Mouse (Mus musculus) heart, postnatal 0 days (tissue): Measurements from ENCODE around the gene 2410131K14Rik.

Experiments used
- CTCF ChIP-seq: IDR thresholded peaks from 2 replicates; pipeline ENCODE4 v1.5.1; 2016; ENCODE audit warnings: antibody characterized with exemption, control low read depth, low read depth
- EP300 ChIP-seq: IDR thresholded peaks from 2 replicates; pipeline ENCODE4 v1.6.1; 2016; ENCODE audit warnings: antibody characterized with exemption, low read depth

- TF ChIP-seq CTCF (no peak), EP300 (no peak)
Observed at GRCm38 (mm10) chr5:118291453-118291852, 46.4 kb downstream of the 2410131K14Rik start.
